Comparison of ENCODE assay signal across 1 mouse cellular context in the genomic region with DNA sequence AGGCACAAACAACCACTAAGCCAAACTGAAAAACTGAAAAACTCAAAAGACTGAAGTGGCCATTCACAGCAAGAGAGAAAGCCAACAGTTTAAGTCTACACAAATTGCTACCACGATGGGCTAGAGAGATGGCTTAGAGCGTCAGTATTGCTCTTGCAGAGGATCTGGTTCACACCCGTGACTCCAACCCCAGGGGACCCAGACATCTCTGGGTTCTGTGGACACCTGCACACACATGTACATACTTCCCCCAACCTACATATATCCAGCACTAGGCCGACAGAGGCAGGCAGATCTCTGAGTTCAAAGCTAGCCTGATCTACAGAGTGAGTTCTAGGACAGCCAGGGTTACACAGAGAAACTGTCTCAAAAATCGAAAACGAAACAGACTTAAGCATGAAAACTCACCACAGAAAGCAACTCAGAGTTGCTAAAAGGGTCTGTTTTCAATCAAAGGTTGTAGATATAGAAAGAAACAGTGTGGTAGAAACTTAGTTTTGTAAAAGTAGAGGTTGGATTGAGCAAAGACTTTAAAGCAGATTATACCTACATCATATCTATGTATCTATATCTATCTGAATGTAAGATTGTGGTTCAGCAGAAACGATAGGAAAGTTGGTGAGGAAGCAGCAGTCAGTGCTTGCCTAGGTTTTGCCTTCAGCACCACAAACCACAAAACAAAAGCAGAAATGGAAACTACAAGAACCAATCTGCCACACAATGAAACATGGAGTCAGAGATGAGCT.
A peak's percentile ranks its signal among the peaks of the same experiment; 100 is the strongest.
TF ChIP-seq lines count a peak whose summit lies in the region.

No protein-coding gene starts in this region.

TF ChIP-seq in CH12.LX, 34 proteins besides CTCF, POLR2A, EP300 and RAD21 (continued from another document):
- TF ChIP-seq MAZ (IDR thresholded peaks at IDR 0.05; ENCODE audit: low read depth, low read length) (0 out of 2 replicates have a peak, but pooled peaks have one; percentile 44), IRF4 (IDR thresholded peaks at IDR 0.05; ENCODE audit: low read depth, low read length) (peak; percentile 59), MEF2A (IDR thresholded peaks at IDR 0.05; ENCODE audit: borderline replicate concordance, low read depth, low read length) (peak; percentile 29; the same call in 1 of the 2 replicates), CHD2 (IDR thresholded peaks at IDR 0.05; ENCODE audit: low read length) (no peak), BHLHE40 (IDR thresholded peaks at IDR 0.05; ENCODE audit: low read depth, low read length) (peak; percentile 63), ELF1 (IDR thresholded peaks at IDR 0.05; ENCODE audit: low read depth, low read length) (no peak), TBP (conservative IDR thresholded peaks at IDR 0.05; ENCODE audit: low read depth, low read length) (0 out of 2 replicates have a peak, but pooled peaks have one; percentile 45), MAFK (IDR thresholded peaks at IDR 0.05; ENCODE audit: insufficient replicate concordance, low read length) (no peak), TCF12 (IDR thresholded peaks at IDR 0.05; ENCODE audit: low read depth, low read length) (no peak), UBTF (IDR thresholded peaks at IDR 0.05; ENCODE audit: low read depth, low read length) (no peak)
